Mouse (Mus musculus): ENCODE results near the gene Stx19. TPM values are rescaled to one million over a fixed set of nuclear protein-coding genes. Genes with fewer than 3 reads are reported as not detected.
A peak's percentile ranks its signal among the peaks of the same experiment; 100 is the strongest.

Gene Stx19
- polyA plus RNA-seq, 1 experiment from 2014 or later, result 0.19 TPM

GRCm38 (mm10) chr16:62799839-62800238, 14.6 kb upstream of the Stx19 start:
- no peaks in the 10 kb centered on the region for H3K27me3 ChIP-seq (ENCODE audit: control insufficient read depth, insufficient read depth, low read length)
- H3K9me3 ChIP-seq (ENCODE audit: control insufficient read depth, low read length), result no peaks in the 10 kb centered on the region
- H3K27ac ChIP-seq (ENCODE audit: low read depth, low read length), result no peak overlapping the region
- no peaks in the 10 kb centered on the region; the same call in 1 of the 2 replicates for H3K36me3 ChIP-seq (ENCODE audit: control insufficient read depth, insufficient read depth, low read length)
- DNase-seq (ENCODE audit: low spot score) (no peak), ATAC-seq (ENCODE audit: insufficient read depth, low FRiP score, low TSS enrichment) (no peak)
- no peak overlapping the region for H3K4me2 ChIP-seq (ENCODE audit: low read depth)
- 91% methylated on average over 3 of the region's 3 CpGs for WGBS
- no peak overlapping the region for H3K4me3 ChIP-seq (ENCODE audit: low read depth, low read length)
- no peak overlapping the region for H3K9ac ChIP-seq (ENCODE audit: low read length)
- no peaks in the 10 kb centered on the region for H3K4me1 ChIP-seq (ENCODE audit: control insufficient read depth, insufficient read depth, low read length)

DNA sequence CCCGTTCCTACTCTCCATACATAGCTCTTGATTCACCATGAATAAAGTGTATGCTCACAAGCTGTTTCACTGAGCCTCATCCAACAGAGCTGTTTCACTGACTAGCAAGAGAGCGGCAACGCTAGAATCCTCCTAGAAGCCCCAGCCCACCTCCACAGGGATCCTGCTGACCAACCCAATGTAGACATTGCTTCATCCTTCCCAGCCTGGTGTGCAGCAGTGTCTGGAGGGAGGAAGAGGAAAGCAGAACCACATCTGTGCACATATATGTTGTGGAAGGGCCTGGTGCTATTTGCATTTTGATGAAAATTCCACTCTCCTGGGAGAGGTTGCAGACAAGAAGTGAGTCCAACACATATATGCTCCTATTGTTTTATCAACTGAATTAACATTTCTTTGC, 9.9 kb upstream of the Stx19 start:
- 99% methylated on average over 3 of the region's 3 CpGs for WGBS
- Histone ChIP-seq H3K27me3 (ENCODE audit: control insufficient read depth, insufficient read depth, low read length) (no peaks in the 10 kb centered on the region), H3K36me3 (ENCODE audit: control insufficient read depth, insufficient read depth, low read length) (no peaks in the 10 kb centered on the region; the same call in 1 of the 2 replicates), H3K27ac (ENCODE audit: low read depth, low read length) (no peak overlapping the region), H3K4me3 (ENCODE audit: low read depth, low read length) (no peak overlapping the region), H3K4me1 (ENCODE audit: control insufficient read depth, insufficient read depth, low read length) (no peaks in the 10 kb centered on the region), H3K4me2 (ENCODE audit: low read depth) (no peak overlapping the region), H3K9ac (ENCODE audit: low read length) (no peak overlapping the region), H3K9me3 (ENCODE audit: control insufficient read depth, low read length) (no peaks in the 10 kb centered on the region)
- ATAC-seq (ENCODE audit: insufficient read depth, low FRiP score, low TSS enrichment) (no peak), DNase-seq (ENCODE audit: low spot score) (no peak)

DNA sequence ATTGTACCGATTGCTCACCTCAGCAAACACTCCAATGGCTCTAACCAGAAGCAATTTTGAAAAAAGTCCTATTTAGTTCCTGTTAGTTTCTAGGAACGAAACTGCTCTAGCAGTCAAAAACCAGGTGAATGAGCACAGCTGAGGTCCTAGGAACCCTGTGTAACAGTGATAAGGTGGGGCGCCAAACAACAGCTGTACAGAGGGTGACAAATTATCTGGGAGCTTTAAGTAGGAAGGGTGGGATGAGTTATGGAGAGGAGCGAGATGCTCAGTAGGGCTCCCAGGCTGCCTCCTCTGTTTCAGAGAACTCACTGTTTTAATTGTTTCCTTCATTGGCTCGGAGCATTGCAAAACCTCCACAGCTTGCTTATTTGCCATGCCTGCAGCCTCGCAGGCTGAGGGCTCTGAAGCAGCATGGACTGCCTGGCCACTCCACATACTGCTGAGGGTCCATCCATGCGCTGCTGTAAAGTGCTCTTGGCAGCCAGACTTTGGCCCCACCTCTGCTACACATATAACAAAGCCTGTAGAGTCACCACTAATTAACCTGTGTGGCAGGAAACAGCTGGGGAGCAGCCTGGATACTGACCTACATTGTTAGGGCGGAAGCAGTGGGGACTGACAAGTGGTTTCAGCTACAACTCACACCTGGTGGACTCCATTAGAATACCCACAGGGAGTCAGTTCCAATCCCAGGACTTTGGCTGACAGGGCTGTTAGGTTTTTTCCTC, 7.1 kb upstream of the Stx19 start:
- DNase-seq (ENCODE audit: low spot score) (no peak), ATAC-seq (ENCODE audit: insufficient read depth, low FRiP score, low TSS enrichment) (no peak)
- 60% methylated on average over 8 of the region's 8 CpGs for WGBS
- Histone ChIP-seq H3K27ac (ENCODE audit: low read depth, low read length) (no peak overlapping the region), H3K27me3 (ENCODE audit: control insufficient read depth, insufficient read depth, low read length) (no peaks in the 10 kb centered on the region), H3K9me3 (ENCODE audit: control insufficient read depth, low read length) (no peaks in the 10 kb centered on the region), H3K4me1 (ENCODE audit: control insufficient read depth, insufficient read depth, low read length) (no peaks in the 10 kb centered on the region), H3K4me2 (ENCODE audit: low read depth) (no peak overlapping the region), H3K9ac (ENCODE audit: low read length) (no peak overlapping the region), H3K36me3 (ENCODE audit: control insufficient read depth, insufficient read depth, low read length) (no peaks in the 10 kb centered on the region), H3K4me3 (ENCODE audit: low read depth, low read length) (no peak overlapping the region)

DNA sequence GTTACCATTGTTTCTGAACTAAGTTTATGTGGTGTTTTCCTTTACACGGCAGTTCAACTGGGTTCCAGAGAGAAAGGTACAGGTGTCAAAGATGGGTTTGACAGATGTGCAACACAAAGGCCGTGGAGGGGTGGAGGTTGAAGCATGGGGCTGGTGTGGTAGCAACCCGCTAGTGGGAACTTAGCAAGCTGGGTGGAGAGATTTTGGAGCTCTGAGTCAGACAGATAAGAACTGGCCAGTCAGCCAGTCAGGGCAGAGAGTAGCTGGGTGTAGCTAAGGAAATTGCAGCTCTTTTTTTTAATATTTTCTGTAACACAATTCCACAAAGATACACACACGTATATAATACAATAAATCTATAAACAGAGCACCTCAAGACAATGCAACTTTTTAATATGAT, 3.6 kb upstream of the Stx19 start:
- DNase-seq (ENCODE audit: low spot score), result no peak
- WGBS, result 88% methylated on average over 4 of the region's 4 CpGs
- no peak for ATAC-seq (ENCODE audit: insufficient read depth, low FRiP score, low TSS enrichment)

DNA sequence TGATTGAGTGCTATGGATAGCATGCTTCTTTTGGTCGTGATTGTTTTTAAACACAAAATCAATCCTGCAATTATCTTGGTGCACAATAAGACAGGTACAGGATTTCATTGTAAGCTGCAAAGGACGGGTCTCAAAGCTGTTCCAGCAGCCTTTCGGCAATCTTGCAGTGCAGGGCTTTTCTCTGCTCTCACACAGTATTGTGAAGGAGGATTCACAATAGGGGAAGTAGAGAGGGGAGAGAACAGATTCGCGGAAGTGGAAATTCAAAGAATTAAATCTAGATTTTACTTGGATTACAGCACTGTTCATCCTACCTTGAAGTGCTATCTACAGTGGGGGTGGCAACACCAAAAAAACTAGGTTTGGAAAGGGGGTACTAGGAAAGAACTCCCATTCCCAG, 686 bp upstream of the Stx19 start:
- Histone ChIP-seq H3K36me3 (ENCODE audit: control insufficient read depth, insufficient read depth, low read length) (no peaks in the 10 kb centered on the region), H3K27me3 (ENCODE audit: control insufficient read depth, insufficient read depth, low read length) (no peaks in the 10 kb centered on the region), H3K4me1 (ENCODE audit: control insufficient read depth, insufficient read depth, low read length) (no peaks in the 10 kb centered on the region), H3K9me3 (ENCODE audit: control insufficient read depth, low read length) (no peaks in the 10 kb centered on the region), H3K27ac (ENCODE audit: low read depth, low read length) (no peak overlapping the region), H3K9ac (ENCODE audit: low read length) (no peak overlapping the region), H3K4me3 (ENCODE audit: low read depth, low read length) (no peak overlapping the region), H3K4me2 (ENCODE audit: low read depth) (no peak overlapping the region)
- ATAC-seq (ENCODE audit: insufficient read depth, low FRiP score, low TSS enrichment) (no peak), DNase-seq (ENCODE audit: low spot score) (no peak)
- 84% methylated on average over 5 of the region's 5 CpGs for WGBS

More for the DNA sequence above, 3.6 kb upstream of the Stx19 start:
- H3K27ac ChIP-seq (ENCODE audit: low read depth, low read length), result no peak overlapping the region
- no peaks in the 10 kb centered on the region for H3K4me1 ChIP-seq (ENCODE audit: control insufficient read depth, insufficient read depth, low read length)
- no peak overlapping the region for H3K9ac ChIP-seq (ENCODE audit: low read length)
- H3K9me3 ChIP-seq (ENCODE audit: control insufficient read depth, low read length), result no peaks in the 10 kb centered on the region
- no peaks in the 10 kb centered on the region for H3K27me3 ChIP-seq (ENCODE audit: control insufficient read depth, insufficient read depth, low read length)
- no peak overlapping the region for H3K4me3 ChIP-seq (ENCODE audit: low read depth, low read length)
- H3K36me3 ChIP-seq (ENCODE audit: control insufficient read depth, insufficient read depth, low read length), result no peaks in the 10 kb centered on the region
- no peak overlapping the region for H3K4me2 ChIP-seq (ENCODE audit: low read depth)

- Histone ChIP-seq H3K36me3 (ENCODE audit: control insufficient read depth, insufficient read depth, low read length) (no peaks in the 10 kb centered on the region), H3K4me1 (ENCODE audit: control insufficient read depth, insufficient read depth, low read length) (no peaks in the 10 kb centered on the region), H3K4me3 (ENCODE audit: low read depth, low read length) (no peak overlapping the region), H3K9me3 (ENCODE audit: control insufficient read depth, low read length) (no peaks in the 10 kb centered on the region), H3K4me2 (ENCODE audit: low read depth) (no peak overlapping the region), H3K9ac (ENCODE audit: low read length) (no peak overlapping the region), H3K27ac (ENCODE audit: low read depth, low read length) (no peak overlapping the region), H3K27me3 (ENCODE audit: control insufficient read depth, insufficient read depth, low read length) (no peaks in the 10 kb centered on the region)
- ATAC-seq (ENCODE audit: insufficient read depth, low FRiP score, low TSS enrichment) (no peak), DNase-seq (ENCODE audit: low spot score) (no peak)
- WGBS, result 96% methylated on average over 6 of the region's 6 CpGs
These were observed 8.0 kb downstream of the Stx19 start for GRCm38 (mm10) chr16:62822472-62822871.

DNA sequence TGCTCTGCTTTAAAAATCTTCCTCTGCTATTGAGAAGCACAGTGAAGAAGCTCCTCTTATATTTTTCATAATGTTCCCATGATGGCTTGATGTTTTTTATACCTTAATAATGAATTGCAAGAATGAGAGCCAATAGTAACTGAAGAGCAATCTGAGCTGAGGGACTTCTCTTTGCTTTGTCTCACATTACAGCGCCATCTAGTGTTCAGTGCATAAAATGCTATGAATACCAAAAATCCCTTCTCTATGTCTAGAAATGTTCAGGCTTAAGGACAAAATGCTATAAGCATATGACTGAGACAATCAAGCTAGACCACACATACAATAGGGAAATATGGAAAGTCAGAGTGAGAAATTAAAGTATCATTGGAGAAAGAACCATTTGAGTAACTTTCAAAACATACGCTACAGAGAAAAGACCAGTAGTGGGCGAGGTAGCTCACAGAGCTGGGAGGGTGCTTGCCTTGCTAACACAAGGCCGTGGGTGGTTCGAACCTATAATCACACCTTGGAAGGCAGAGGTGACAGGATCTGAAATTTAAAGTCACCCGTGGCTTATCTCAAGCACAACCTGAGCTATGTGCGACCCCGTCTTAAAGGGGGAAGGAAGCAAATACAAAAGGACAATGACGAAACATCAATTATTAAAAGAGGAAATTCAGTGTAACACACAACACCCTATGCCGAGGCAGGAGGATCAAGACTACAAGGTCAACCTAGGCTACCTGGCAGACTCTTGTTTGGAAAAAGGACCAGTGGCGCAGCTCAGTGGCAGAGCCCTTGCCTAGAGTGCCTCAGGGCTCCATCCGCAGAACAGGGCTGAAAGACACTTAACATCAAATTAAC, 11.9 kb downstream of the Stx19 start:
- Histone ChIP-seq H3K27me3 (ENCODE audit: control insufficient read depth, insufficient read depth, low read length) (no peaks in the 10 kb centered on the region), H3K4me1 (ENCODE audit: control insufficient read depth, insufficient read depth, low read length) (no peaks in the 10 kb centered on the region), H3K9ac (ENCODE audit: low read length) (no peak overlapping the region), H3K9me3 (ENCODE audit: control insufficient read depth, low read length) (no peaks in the 10 kb centered on the region), H3K4me2 (ENCODE audit: low read depth) (no peak overlapping the region), H3K36me3 (ENCODE audit: control insufficient read depth, insufficient read depth, low read length) (no peaks in the 10 kb centered on the region), H3K4me3 (ENCODE audit: low read depth, low read length) (no peak overlapping the region), H3K27ac (ENCODE audit: low read depth, low read length) (no peak overlapping the region)
- DNase-seq (ENCODE audit: low spot score), result no peak
- ATAC-seq (ENCODE audit: insufficient read depth, low FRiP score, low TSS enrichment), result peak; percentile 16; the same call in 1 of the 2 replicates
- 78% methylated on average over 12 of the region's 12 CpGs for WGBS

DNA sequence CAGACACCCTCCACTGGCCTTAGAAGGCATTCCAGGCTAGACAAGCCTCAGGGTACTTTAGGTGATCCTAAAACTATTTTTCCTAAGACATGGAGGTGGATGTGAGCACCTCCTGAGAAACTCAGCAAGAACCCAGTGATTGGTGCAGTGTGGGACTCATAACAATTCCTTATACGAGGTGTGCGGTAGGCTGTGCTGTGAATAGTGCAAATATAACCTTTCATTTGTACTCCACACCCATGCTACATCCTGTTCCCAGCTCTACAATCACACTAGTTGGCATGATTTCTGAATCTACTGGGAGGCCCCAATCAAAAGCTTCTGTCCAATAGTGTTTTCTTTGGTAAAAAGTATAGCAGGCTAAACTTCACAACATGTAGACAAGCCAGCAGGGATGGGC, 17.6 kb downstream of the Stx19 start:
- no peaks in the 10 kb centered on the region for H3K9me3 ChIP-seq (ENCODE audit: control insufficient read depth, low read length)
- no peaks in the 10 kb centered on the region for H3K4me1 ChIP-seq (ENCODE audit: control insufficient read depth, insufficient read depth, low read length)
- no peak overlapping the region for H3K4me3 ChIP-seq (ENCODE audit: low read depth, low read length)
- no peak for DNase-seq (ENCODE audit: low spot score)
- no peak overlapping the region for H3K4me2 ChIP-seq (ENCODE audit: low read depth)
- H3K27ac ChIP-seq (ENCODE audit: low read depth, low read length), result no peak overlapping the region
- no peaks in the 10 kb centered on the region for H3K36me3 ChIP-seq (ENCODE audit: control insufficient read depth, insufficient read depth, low read length)
- no peak overlapping the region for H3K9ac ChIP-seq (ENCODE audit: low read length)
- no peaks in the 10 kb centered on the region for H3K27me3 ChIP-seq (ENCODE audit: control insufficient read depth, insufficient read depth, low read length)
- 91% methylated on average over 2 of the region's 2 CpGs for WGBS
- ATAC-seq (ENCODE audit: insufficient read depth, low FRiP score, low TSS enrichment), result no peak

- H3K4me3 ChIP-seq (ENCODE audit: low read depth, low read length), result no peak overlapping the region
- no peak overlapping the region for H3K4me2 ChIP-seq (ENCODE audit: low read depth)
- H3K9me3 ChIP-seq (ENCODE audit: control insufficient read depth, low read length), result no peaks in the 10 kb centered on the region
- H3K36me3 ChIP-seq (ENCODE audit: control insufficient read depth, insufficient read depth, low read length), result no peaks in the 10 kb centered on the region
- no peak overlapping the region for H3K27ac ChIP-seq (ENCODE audit: low read depth, low read length)
- no peaks in the 10 kb centered on the region for H3K4me1 ChIP-seq (ENCODE audit: control insufficient read depth, insufficient read depth, low read length)
- ATAC-seq (ENCODE audit: insufficient read depth, low FRiP score, low TSS enrichment) (peak; percentile 58; the same call in 1 of the 2 replicates), DNase-seq (ENCODE audit: low spot score) (peak; percentile 48)
- no peak overlapping the region for H3K9ac ChIP-seq (ENCODE audit: low read length)
- H3K27me3 ChIP-seq (ENCODE audit: control insufficient read depth, insufficient read depth, low read length), result no peaks in the 10 kb centered on the region
- 15% methylated on average over 4 of the region's 4 CpGs for WGBS
These were observed 18.0 kb downstream of the Stx19 start for GRCm38 (mm10) chr16:62832481-62832880.
